ENCODE assay signal across 17 mouse cellular contexts in genomic region chr19:10589127-10589857, GRCm38 (mm10). TPM values are rescaled to one million over a fixed set of nuclear protein-coding genes. Genes with fewer than 3 reads are reported as not detected.
DNase-seq lines count a peak whose midpoint lies in the region; ATAC-seq and TF ChIP-seq lines count a peak whose summit lies in the region.
"Had no signal": no experiment of that assay in that cellular context is flagged by ENCODE, and none has a peak within 500 bp of the region (broad histone marks: within the 10 kb centered on the region; RNA-seq: fewer than 3 reads in every experiment).

No protein-coding gene starts in this region.

- H3K27ac ChIP-seq in hindbrain, embryonic 10.5 days: peak overlapping the region; percentile 67; the same call in 1 of the 2 replicates
- H3K27ac ChIP-seq in hindbrain, embryonic 14.5 days: no peak overlapping the region
- peak overlapping the region; percentile 18; the same call in 1 of the 2 replicates for H3K27ac ChIP-seq in bone marrow, adult 2 months (ENCODE audit: control insufficient read depth, insufficient read depth, low read depth, low read length, poor library complexity)
- peak overlapping the region; percentile 45 for H3K27ac ChIP-seq in liver, postnatal 0 days (ENCODE audit: low read depth)
- H3K27ac ChIP-seq: hindbrain, embryonic 15.5 days; left cerebral cortex, adult 2 months; stomach, postnatal 0 days had no signal

- ATAC-seq in hindbrain, embryonic 14.5 days (ENCODE audit: low FRiP score): no peak
- peak; percentile 82 for ATAC-seq in granulocyte monocyte progenitor cell, adult 5-6 weeks (replicated peaks; ENCODE audit: poor library complexity, severe bottlenecking)
- ATAC-seq in liver, postnatal 0 days: peak; percentile 7; the same call in 1 of the 2 replicates
- ATAC-seq: activated CD4-positive, CD25-positive, alpha-beta regulatory T cell, adult 4 months had no signal

- TF ChIP-seq POLR2A in bone marrow, adult 2 months (IDR thresholded peaks at IDR 0.05; ENCODE audit: borderline replicate concordance, control insufficient read depth, low read depth, low read length): no peak

- H3K36me3 ChIP-seq in hindbrain, embryonic 10.5 days: peaks cover 38% of the 10 kb centered on the region
- peaks cover 28% of the 10 kb centered on the region for H3K36me3 ChIP-seq in hindbrain, embryonic 14.5 days (replicated peaks; ENCODE audit: control insufficient read depth, insufficient read depth)
- peaks cover 53% of the 10 kb centered on the region for H3K36me3 ChIP-seq in liver, postnatal 0 days (replicated peaks; ENCODE audit: insufficient read depth, low read length)

- no peak for TF ChIP-seq CTCF in bone marrow, adult 2 months (IDR thresholded peaks at IDR 0.05; ENCODE audit: control insufficient read depth, insufficient read depth, low read length)
- TF ChIP-seq CTCF in liver, postnatal 0 days (IDR thresholded peaks at IDR 0.05; ENCODE audit: low read depth): no peak

- H3K4me2 ChIP-seq in hindbrain, embryonic 14.5 days (replicated peaks): no peak overlapping the region
- no peak overlapping the region for H3K4me2 ChIP-seq in liver, postnatal 0 days (ENCODE audit: low read depth, low read length)
- H3K4me2 ChIP-seq: hindbrain, embryonic 15.5 days; lung, embryonic 14.5 days had no signal

- H3K4me3 ChIP-seq in hindbrain, embryonic 10.5 days: no peak overlapping the region
- no peak overlapping the region for H3K4me3 ChIP-seq in hindbrain, embryonic 14.5 days (replicated peaks; ENCODE audit: low read length)
- no peak overlapping the region for H3K4me3 ChIP-seq in bone marrow, adult 2 months (replicated peaks; ENCODE audit: control insufficient read depth, low read depth, low read length)
- no peak overlapping the region for H3K4me3 ChIP-seq in liver, postnatal 0 days (ENCODE audit: low read depth, low read length)
- H3K4me3 ChIP-seq: hindbrain, embryonic 15.5 days; left cerebral cortex, adult 2 months had no signal

- H3K9me3 ChIP-seq in hindbrain, embryonic 10.5 days: no peaks in the 10 kb centered on the region
- no peaks in the 10 kb centered on the region for H3K9me3 ChIP-seq in hindbrain, embryonic 14.5 days (ENCODE audit: control insufficient read depth, low read length)
- H3K9me3 ChIP-seq in liver, postnatal 0 days (ENCODE audit: low read length): no peaks in the 10 kb centered on the region
- H3K9me3 ChIP-seq: hindbrain, embryonic 15.5 days had no signal

- H3K4me1 ChIP-seq in hindbrain, embryonic 10.5 days (replicated peaks): peaks cover 10% of the 10 kb centered on the region
- H3K4me1 ChIP-seq in hindbrain, embryonic 14.5 days (replicated peaks; ENCODE audit: control insufficient read depth, insufficient read depth, low read length): no peaks in the 10 kb centered on the region
- H3K4me1 ChIP-seq in bone marrow, adult 2 months (ENCODE audit: control insufficient read depth, insufficient read depth, low read length): peaks cover 7% of the 10 kb centered on the region
- peaks cover 31% of the 10 kb centered on the region for H3K4me1 ChIP-seq in liver, postnatal 0 days (ENCODE audit: insufficient read depth)
- H3K4me1 ChIP-seq: hindbrain, embryonic 15.5 days had no signal

- 60% methylated on average over 5 of the region's 5 CpGs for WGBS in hindbrain, embryonic 10.5 days
- 55% methylated on average over 5 of the region's 5 CpGs for WGBS in hindbrain, embryonic 14.5 days
- WGBS in bone marrow, adult 2 months: 21% methylated on average over 5 of the region's 5 CpGs
- WGBS in liver, postnatal 0 days (ENCODE audit: insufficient replicate concordance): 53% methylated on average over 5 of the region's 5 CpGs

- no peak for TF ChIP-seq EP300 in liver, postnatal 0 days (IDR thresholded peaks at IDR 0.05; ENCODE audit: low read depth)

- no peak for DNase-seq in hindbrain, embryonic 10.5 days (ENCODE audit: low spot score)
- DNase-seq in hindbrain, embryonic 14.5 days (ENCODE audit: low spot score): no peak
- DNase-seq in liver, postnatal 0 days: peak; percentile 32
- no peak for DNase-seq in left cerebral cortex, adult 9 months (ENCODE audit: low spot score in 2 of 2)
- no peak for DNase-seq in gastrocnemius, postnatal 10 days
- DNase-seq: cerebellum, adult 18-20 months; heart, adult 18-20 months; kidney, adult 8-10 months; lung, embryonic 14.5 days; retina, postnatal 1 day; thymus, postnatal 4 days had no signal

- H3K27me3 ChIP-seq in hindbrain, embryonic 10.5 days (ENCODE audit: insufficient read depth, poor library complexity, severe bottlenecking): no peaks in the 10 kb centered on the region
- H3K27me3 ChIP-seq in hindbrain, embryonic 14.5 days (ENCODE audit: control insufficient read depth, insufficient read depth, low read length): no peaks in the 10 kb centered on the region
- H3K27me3 ChIP-seq in liver, postnatal 0 days (ENCODE audit: insufficient read depth, low read length): no peaks in the 10 kb centered on the region
- H3K27me3 ChIP-seq: hindbrain, embryonic 15.5 days had no signal

- no peak overlapping the region for H3K9ac ChIP-seq in hindbrain, embryonic 14.5 days
- peak overlapping the region; percentile 26; the same call in 1 of the 2 replicates for H3K9ac ChIP-seq in liver, postnatal 0 days (replicated peaks)
- H3K9ac ChIP-seq: hindbrain, embryonic 15.5 days; lung, embryonic 14.5 days had no signal

RNA-seq across cellular contexts. Expression of gene Tmem138, which starts 12.1 kb away (rescaled TPM):
- 62.4 and 66.3 TPM in 2 replicates for polyA plus RNA-seq in hindbrain, embryonic 10.5 days (2016; fragmentation: Nextera tagmentation; extraction: Ambion mirVana)
- 38.1 and 40.3 TPM in 2 replicates for polyA plus RNA-seq in hindbrain, embryonic 14.5 days (2014; fragmentation: Nextera tagmentation; extraction: Ambion mirVana)
- polyA plus RNA-seq in bone marrow, adult 2 months (2011; ENCODE audit: insufficient read depth, insufficient read length, low replicate concordance, missing spikeins): 7.2 and 16.5 TPM in 2 replicates
- 24.4 and 28.6 TPM in 2 replicates for total RNA-seq in granulocyte monocyte progenitor cell, adult 5-6 weeks (2014; fragmentation: Nextera tagmentation)
- 5.8 and 8.1 TPM in 2 replicates for total RNA-seq in granulocyte monocyte progenitor cell, adult 5-6 weeks (2017)
- polyA plus RNA-seq in liver, postnatal 0 days (2015; fragmentation: Nextera tagmentation; extraction: Ambion mirVana): 8.2 and 8.4 TPM in 2 replicates
- total RNA-seq in gastrocnemius, postnatal 10 days (2021): 1 to 10 TPM; 2.3 to 3.3 TPM

RNA-seq across cellular contexts. Expression of gene Cyb561a3, which starts 12.3 kb away (rescaled TPM):
- polyA plus RNA-seq in hindbrain, embryonic 10.5 days (2016; fragmentation: Nextera tagmentation; extraction: Ambion mirVana): 14.2 and 17.0 TPM in 2 replicates
- 21.8 and 23.8 TPM in 2 replicates for polyA plus RNA-seq in hindbrain, embryonic 14.5 days (2014; fragmentation: Nextera tagmentation; extraction: Ambion mirVana)
- polyA plus RNA-seq in bone marrow, adult 2 months (2011; ENCODE audit: insufficient read depth, insufficient read length, low replicate concordance, missing spikeins): 17.7 and 34.4 TPM in 2 replicates
- total RNA-seq in granulocyte monocyte progenitor cell, adult 5-6 weeks (2014; fragmentation: Nextera tagmentation): 35.1 and 39.7 TPM in 2 replicates
- total RNA-seq in granulocyte monocyte progenitor cell, adult 5-6 weeks (2017): 21.7 and 31.3 TPM in 2 replicates
- polyA plus RNA-seq in liver, postnatal 0 days (2015; fragmentation: Nextera tagmentation; extraction: Ambion mirVana): 18.5 and 19.0 TPM in 2 replicates
- total RNA-seq in gastrocnemius, postnatal 10 days (2021): 1 to 10 TPM; 5.0 to 6.1 TPM

RNA-seq across cellular contexts. Expression of gene Ddb1, which starts 15.8 kb away (rescaled TPM):
- 461 and 484 TPM in 2 replicates for polyA plus RNA-seq in hindbrain, embryonic 10.5 days (2016; fragmentation: Nextera tagmentation; extraction: Ambion mirVana)
- 219 and 240 TPM in 2 replicates for polyA plus RNA-seq in hindbrain, embryonic 14.5 days (2014; fragmentation: Nextera tagmentation; extraction: Ambion mirVana)
- 59.3 and 107 TPM in 2 replicates for polyA plus RNA-seq in bone marrow, adult 2 months (2011; ENCODE audit: insufficient read depth, insufficient read length, low replicate concordance, missing spikeins)
- total RNA-seq in granulocyte monocyte progenitor cell, adult 5-6 weeks (2014; fragmentation: Nextera tagmentation): 174 and 186 TPM in 2 replicates
- 345 and 427 TPM in 2 replicates for total RNA-seq in granulocyte monocyte progenitor cell, adult 5-6 weeks (2017)
- polyA plus RNA-seq in liver, postnatal 0 days (2015; fragmentation: Nextera tagmentation; extraction: Ambion mirVana): 68.7 and 81.3 TPM in 2 replicates
- total RNA-seq in gastrocnemius, postnatal 10 days (2021): 100 to 1,000 TPM; 208 to 236 TPM

RNA-seq across cellular contexts. Expression of gene Tkfc, which starts 16.2 kb away (rescaled TPM):
- 21.6 and 23.3 TPM in 2 replicates for polyA plus RNA-seq in hindbrain, embryonic 10.5 days (2016; fragmentation: Nextera tagmentation; extraction: Ambion mirVana)
- polyA plus RNA-seq in hindbrain, embryonic 14.5 days (2014; fragmentation: Nextera tagmentation; extraction: Ambion mirVana): 25.4 and 26.8 TPM in 2 replicates
- polyA plus RNA-seq in bone marrow, adult 2 months (2011; ENCODE audit: insufficient read depth, insufficient read length, low replicate concordance, missing spikeins): 3.7 and 5.3 TPM in 2 replicates
- total RNA-seq in granulocyte monocyte progenitor cell, adult 5-6 weeks (2014; fragmentation: Nextera tagmentation): 12.8 and 13.0 TPM in 2 replicates
- 5.0 and 7.1 TPM in 2 replicates for total RNA-seq in granulocyte monocyte progenitor cell, adult 5-6 weeks (2017)
- polyA plus RNA-seq in liver, postnatal 0 days (2015; fragmentation: Nextera tagmentation; extraction: Ambion mirVana): 82.1 and 133 TPM in 2 replicates
- total RNA-seq in gastrocnemius, postnatal 10 days (2021): 1 to 10 TPM; 7.9 to 8.0 TPM

RNA-seq across cellular contexts. Expression of gene Tmem216, which starts 33.3 kb away (rescaled TPM):
- polyA plus RNA-seq in hindbrain, embryonic 10.5 days (2016; fragmentation: Nextera tagmentation; extraction: Ambion mirVana): 59.1 and 61.8 TPM in 2 replicates
- 53.3 and 59.6 TPM in 2 replicates for polyA plus RNA-seq in hindbrain, embryonic 14.5 days (2014; fragmentation: Nextera tagmentation; extraction: Ambion mirVana)
- polyA plus RNA-seq in bone marrow, adult 2 months (2011; ENCODE audit: insufficient read depth, insufficient read length, low replicate concordance, missing spikeins): 18.5 and 25.1 TPM in 2 replicates
- 30.4 and 39.5 TPM in 2 replicates for total RNA-seq in granulocyte monocyte progenitor cell, adult 5-6 weeks (2014; fragmentation: Nextera tagmentation)
- 19.9 and 27.1 TPM in 2 replicates for total RNA-seq in granulocyte monocyte progenitor cell, adult 5-6 weeks (2017)
- polyA plus RNA-seq in liver, postnatal 0 days (2015; fragmentation: Nextera tagmentation; extraction: Ambion mirVana): 11.7 and 13.0 TPM in 2 replicates
- total RNA-seq in gastrocnemius, postnatal 10 days (2021): 1 to 10 TPM; 2.3 to 3.0 TPM
